Mouse (Mus musculus): ENCODE measurements around the gene Tent4a.
"Not testable (repeated sequence)": the region's sequence is repeated elsewhere in the genome, so short reads cannot be mapped to it uniquely, and the experiment has no call there.

Gene Tent4a

GRCm38 (mm10) chr13:69534334-69534653 is at the start of gene Tent4a:
TSS of gene Tent4a (minus strand) at chr13:69534617.
- DNase-seq (ENCODE audit: low spot score in 2 of 2): no peak

- DNase-seq (ENCODE audit: low spot score in 2 of 2): no peak
These were observed 49.2 kb upstream of the Tent4a start for GRCm38 (mm10) chr13:69583591-69583990.

GRCm38 (mm10) chr13:69582411-69582810 is 48.0 kb upstream of the Tent4a start:
- DNase-seq (ENCODE audit: low spot score in 2 of 2): no peak

GRCm38 (mm10) chr13:69577181-69577834 is 42.9 kb upstream of the Tent4a start:
- no peak for DNase-seq (ENCODE audit: low spot score in 2 of 2)

- no peak for DNase-seq (ENCODE audit: low spot score in 2 of 2)
These were observed 42.3 kb upstream of the Tent4a start for GRCm38 (mm10) chr13:69576676-69577075.

- DNase-seq (ENCODE audit: low spot score in 2 of 2): no peak
These were observed 38.2 kb upstream of the Tent4a start for GRCm38 (mm10) chr13:69572594-69572993.

GRCm38 (mm10) chr13:69569201-69569600 is 34.8 kb upstream of the Tent4a start:
- no peak for DNase-seq (ENCODE audit: low spot score in 2 of 2)

- not testable (repeated sequence) for DNase-seq (ENCODE audit: low spot score in 2 of 2)
These were observed 31.0 kb upstream of the Tent4a start for GRCm38 (mm10) chr13:69565401-69565800.

- DNase-seq (ENCODE audit: low spot score in 2 of 2): no peak
These were observed 30.2 kb upstream of the Tent4a start for GRCm38 (mm10) chr13:69564573-69564972.

GRCm38 (mm10) chr13:69563905-69564304 is 29.5 kb upstream of the Tent4a start:
- no peak for DNase-seq (ENCODE audit: low spot score in 2 of 2)

GRCm38 (mm10) chr13:69562654-69563574 is 28.5 kb upstream of the Tent4a start:
- no peak for DNase-seq (ENCODE audit: low spot score in 2 of 2)

GRCm38 (mm10) chr13:69562004-69562403 is 27.6 kb upstream of the Tent4a start:
- no peak for DNase-seq (ENCODE audit: low spot score in 2 of 2)

GRCm38 (mm10) chr13:69559291-69559961 is 25.0 kb upstream of the Tent4a start:
- no peak for DNase-seq (ENCODE audit: low spot score in 2 of 2)

- no peak for DNase-seq (ENCODE audit: low spot score in 2 of 2)
These were observed 23.8 kb upstream of the Tent4a start for GRCm38 (mm10) chr13:69558098-69558660.

- no peak for DNase-seq (ENCODE audit: low spot score in 2 of 2)
These were observed 22.3 kb upstream of the Tent4a start for GRCm38 (mm10) chr13:69556728-69557127.

- no peak for DNase-seq (ENCODE audit: low spot score in 2 of 2)
These were observed 21.6 kb upstream of the Tent4a start for GRCm38 (mm10) chr13:69555957-69556482.

GRCm38 (mm10) chr13:69555045-69555444 is 20.6 kb upstream of the Tent4a start:
- no peak for DNase-seq (ENCODE audit: low spot score in 2 of 2)

- no peak for DNase-seq (ENCODE audit: low spot score in 2 of 2)
These were observed 19.8 kb upstream of the Tent4a start for GRCm38 (mm10) chr13:69554255-69554654.

GRCm38 (mm10) chr13:69553024-69553423 is 18.6 kb upstream of the Tent4a start:
- no peak for DNase-seq (ENCODE audit: low spot score in 2 of 2)

GRCm38 (mm10) chr13:69550831-69551230 is 16.4 kb upstream of the Tent4a start:
- DNase-seq (ENCODE audit: low spot score in 2 of 2): no peak

- no peak for DNase-seq (ENCODE audit: low spot score in 2 of 2)
These were observed 15.6 kb upstream of the Tent4a start for GRCm38 (mm10) chr13:69549980-69550379.

Measured in spleen, postnatal 14 days (tissue).